Mouse (Mus musculus) heart, adult 9 months (tissue): ENCODE data around the gene Rab3il1.

Source experiments
- DNase-seq, 2 experiments: peaks; one replicate each; pipeline ENCODE4 v3.0.0; 2022; ENCODE audit warnings: low spot score in 2 of 2

Gene Rab3il1

DNA sequence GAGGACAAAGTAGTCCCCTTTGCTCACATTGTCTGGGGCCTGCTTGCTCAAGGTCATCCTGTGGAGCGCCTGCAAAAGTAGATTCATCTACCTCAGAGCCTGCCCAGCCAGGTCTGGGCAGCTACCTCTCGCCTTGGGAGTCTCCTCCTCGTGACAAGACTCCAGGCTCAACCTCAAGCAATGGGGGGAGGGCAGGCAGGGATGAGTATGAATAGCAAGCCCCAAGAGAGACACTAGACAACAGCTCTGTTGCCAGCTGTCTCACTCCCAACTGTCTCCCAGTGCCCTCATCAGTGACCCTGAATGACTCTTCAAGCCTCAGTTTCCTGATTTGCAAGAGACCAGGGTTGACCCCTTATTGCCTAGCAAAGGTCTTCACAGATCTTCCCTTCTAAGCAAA, 11.9 kb downstream of the Rab3il1 start:
- peak in 1 of 2 experiments; percentile 60 for DNase-seq

DNA sequence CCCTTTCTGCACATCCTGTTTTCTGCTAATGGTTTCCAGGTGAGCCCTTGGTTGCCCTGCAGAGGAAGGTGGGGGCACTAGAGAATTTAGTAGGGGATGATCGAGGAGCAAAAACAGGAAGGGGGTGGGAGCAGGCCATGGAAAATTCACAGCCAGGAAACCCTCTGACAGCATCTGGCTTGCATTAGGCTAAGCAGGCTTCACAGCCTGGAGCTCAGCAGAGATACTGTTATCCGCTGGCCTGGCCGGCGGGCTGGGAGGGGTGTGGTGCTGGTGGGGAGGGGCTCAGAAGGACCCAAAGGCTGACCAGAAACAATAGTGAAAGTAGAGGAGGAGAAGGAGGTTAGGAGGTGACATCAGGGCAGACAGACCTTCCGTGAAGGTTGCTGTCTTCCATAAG, 12.4 kb downstream of the Rab3il1 start:
- peak; percentile 82 for DNase-seq

DNA sequence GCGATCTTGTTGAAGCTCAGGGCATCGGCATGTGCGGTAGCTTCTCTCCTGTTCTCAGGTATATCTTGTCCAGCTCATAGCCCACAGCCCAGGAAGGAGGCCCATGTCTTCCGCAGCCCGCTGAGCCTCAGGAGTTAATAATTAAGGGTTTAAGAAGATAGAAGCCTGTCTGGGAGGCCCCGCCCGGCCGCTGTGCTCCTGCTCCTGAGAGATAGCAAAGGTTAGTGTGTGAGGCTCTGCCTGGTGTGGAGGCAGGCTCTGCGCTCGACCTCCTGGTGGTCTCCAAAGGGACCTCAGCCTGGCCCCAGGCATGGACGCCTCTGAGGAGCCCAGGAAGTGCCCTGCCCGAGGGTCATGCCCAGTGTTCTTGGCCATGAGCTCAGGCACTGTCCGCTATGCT, 13.4 kb downstream of the Rab3il1 start:
- DNase-seq: no peak

DNA sequence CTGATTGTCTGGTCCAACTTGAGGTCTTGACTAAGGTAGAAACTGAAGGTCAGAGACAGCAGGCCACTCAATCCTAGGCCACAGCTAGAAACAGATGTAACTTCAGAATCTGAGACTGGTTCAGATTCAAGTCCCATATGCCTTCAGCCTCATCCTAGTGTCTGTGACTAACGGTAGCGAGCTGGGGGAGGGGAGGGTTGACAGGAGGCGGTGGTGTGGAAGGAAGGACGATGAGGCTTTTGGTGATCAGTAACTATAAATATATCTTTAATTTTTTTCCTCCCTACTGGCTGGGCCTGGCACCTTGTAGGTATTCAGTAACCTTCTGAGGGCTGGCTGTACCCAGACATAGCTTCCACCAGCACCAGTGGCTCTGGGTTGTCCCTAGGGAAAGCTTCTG, 14.0 kb downstream of the Rab3il1 start:
- DNase-seq: no peak

DNA sequence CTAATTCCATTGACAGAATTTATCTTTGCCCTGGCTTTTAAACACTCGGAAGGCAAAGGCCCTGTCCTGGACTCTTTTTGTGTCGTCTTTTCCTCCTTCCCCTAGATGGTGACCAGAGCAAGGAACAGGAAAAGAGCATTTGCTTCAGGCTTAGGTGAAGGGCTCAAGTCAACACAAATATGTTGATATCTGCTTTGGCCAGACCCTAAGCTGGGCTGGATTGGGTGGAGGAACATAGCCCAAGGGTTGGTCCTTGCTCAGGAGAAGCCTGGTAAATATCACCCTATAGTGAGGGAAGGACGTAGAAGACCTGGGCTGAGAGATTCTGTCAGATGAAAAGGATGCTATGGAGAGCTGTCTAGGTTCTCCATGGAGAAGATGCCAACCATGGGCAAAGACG, 14.7 kb downstream of the Rab3il1 start:
- DNase-seq: no peak

DNA sequence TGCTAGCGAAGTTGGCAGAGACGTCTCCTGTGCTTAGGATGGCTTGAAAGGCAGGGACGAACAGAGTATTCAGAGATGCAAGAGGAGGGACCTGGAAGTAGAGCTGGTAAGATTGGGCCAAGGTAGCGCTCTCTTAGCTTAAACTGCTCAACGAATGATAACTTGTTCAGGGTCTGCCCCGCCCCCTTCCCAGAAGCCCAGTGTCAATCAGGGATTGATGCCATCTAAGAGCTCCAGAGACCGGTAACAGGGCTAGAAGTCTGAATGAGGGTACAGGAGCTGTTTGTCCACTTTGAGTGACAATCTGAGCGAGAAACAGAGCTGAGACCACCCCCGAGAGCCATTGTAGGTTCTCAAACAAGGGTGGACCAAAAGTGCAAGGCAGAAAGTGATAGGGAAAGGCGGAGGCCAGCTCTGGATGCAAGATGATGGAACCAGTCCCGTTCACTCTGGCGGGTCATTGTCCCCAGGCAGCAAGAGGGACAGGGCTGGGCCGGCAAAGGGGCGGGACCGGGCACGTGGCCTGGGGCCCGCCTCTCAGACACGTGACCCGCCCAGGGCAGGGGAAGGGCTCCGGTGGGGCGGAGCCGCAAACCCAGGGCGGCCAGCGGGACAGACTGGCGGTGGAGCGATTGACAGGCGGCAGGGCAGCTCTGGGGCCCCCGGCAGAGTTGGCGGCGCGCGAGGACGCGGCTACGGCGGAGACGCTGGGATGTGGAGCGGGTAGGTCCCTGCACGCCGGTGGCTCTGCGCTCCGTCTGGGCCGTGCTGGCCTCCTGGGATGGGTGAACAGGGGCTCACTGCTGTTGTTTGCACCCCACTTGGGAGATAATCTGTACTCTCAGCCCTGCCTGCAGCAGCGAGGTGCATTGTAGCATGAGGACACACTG, 16.4 kb downstream of the Rab3il1 start:
- DNase-seq: peak; percentile 95 to 96

DNA sequence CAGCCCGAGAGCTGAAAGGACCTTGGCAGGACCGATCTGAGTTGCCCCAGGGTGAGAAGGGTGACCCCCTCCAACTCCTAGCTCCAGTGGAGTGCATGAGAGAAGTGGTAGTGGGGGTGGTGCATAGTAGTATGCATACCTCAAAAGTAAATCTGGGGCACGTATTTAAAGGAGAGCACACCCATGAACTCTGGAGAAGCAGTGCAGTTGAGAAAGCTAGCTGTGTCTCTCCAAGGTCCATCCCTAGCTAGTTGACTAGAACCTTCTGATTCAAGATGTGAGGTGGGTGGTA, 17.0 kb downstream of the Rab3il1 start:
- no peak for DNase-seq

DNA sequence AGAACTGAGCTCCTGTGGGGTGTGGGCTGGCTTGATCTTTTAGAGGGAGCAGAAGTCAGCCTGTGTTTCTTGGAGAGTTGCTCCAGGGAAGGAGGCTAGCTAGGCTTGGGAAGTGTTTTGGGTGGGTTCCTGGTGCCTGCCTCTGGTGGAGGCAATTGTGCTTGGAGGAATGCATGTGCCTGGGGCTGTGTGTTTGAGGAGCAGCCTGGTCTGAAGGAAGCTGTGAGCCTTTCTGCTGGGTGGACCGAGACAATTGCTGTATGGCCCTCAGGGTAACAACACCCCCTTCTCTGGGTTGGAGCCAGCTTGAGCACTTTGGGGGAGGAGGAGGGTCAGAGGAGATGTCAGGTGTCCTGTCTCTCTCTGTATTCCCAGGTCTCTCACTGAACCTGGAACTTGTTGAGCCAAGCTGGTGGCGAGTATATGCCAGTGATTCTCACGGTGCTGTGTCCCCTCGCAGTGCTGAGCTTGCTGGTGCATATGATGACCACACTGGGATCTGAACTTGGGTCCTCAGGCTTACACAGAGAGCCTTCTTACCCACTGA, 17.8 kb downstream of the Rab3il1 start:
- DNase-seq: no peak

DNA sequence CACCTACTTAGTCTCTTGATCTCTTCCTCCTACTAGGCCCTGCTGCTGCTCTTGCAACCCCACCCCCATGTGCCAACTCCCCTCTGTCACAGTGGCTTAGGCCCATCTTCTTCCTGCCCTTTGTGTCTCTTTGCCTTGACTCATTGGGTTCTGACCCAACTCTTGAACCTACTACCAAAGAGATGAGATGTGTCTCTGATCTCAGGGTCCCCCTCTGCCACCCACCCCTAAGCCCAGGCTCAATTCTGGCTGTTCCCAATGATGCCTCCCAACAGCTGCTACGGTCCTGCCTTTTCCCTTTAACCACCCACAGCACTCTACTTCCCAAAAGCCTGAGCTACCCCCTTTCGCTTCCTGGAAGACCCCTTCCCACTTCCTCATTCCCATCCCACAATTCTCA, 20.5 kb downstream of the Rab3il1 start:
- DNase-seq: no peak

DNA sequence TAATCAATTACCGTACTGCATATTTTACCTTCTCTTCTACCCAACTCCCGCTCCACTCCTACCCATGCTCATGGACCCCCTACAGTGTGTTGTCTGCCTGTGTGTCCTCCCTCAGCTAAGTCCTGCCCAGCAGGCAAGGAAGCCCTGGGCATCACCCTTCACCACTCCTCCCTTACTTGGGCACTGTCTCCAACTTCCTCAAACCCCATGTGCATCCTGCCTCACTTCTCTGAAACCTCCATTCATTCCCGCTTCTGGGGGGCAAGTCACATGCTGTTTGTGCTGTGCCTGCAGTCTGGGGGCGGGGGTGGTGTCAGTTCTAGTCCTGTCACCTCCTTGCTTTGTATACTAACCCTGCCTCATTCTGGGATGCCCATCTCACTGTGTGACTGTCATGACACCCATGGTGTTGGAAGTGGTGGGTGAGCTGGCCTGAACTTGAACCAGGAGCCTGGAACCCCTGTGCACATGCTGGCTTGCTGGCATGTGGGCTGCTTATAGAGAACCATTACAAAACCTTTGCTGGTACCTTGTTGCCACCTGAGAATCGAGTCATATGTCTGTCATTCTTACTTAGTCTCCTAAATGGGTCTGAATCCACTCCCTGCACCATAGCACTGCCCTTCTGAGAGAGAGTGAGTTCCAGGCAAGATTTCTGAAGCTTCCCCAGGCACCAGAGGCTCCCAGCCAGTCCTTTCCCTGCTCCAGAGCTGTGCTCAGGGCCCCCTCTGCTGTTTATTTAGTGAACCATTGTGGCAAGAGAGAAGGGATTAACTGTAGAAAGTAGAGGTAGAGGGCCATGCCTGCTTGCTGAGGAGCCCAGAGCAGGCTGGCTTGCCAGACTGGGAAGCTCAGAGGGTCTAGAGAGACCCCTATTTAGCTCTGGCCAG, 21.2 kb downstream of the Rab3il1 start:
- peak; percentile 50 to 63 for DNase-seq

DNA sequence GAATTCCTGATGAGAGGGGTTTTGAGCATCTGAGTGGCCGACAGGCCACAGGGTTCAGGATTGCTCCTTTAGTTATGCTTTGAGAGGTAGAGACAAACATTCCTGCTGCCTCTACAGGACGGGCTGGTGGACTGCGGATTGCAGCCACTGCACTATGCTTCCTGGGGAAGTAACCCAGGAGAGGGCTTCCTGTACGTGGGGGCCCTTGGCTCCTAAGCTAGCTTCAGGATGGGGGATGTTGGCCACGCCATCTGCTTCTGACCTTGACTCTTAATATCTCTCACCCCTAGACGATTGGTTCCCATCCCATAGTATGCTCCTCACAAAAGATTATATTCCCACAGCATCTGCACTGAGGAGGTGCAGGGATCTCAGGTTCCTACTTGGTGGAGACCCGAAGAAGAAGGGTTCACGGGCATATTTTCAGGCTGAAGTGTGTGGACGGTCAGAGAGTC, 21.9 kb downstream of the Rab3il1 start:
- no peak for DNase-seq

DNA sequence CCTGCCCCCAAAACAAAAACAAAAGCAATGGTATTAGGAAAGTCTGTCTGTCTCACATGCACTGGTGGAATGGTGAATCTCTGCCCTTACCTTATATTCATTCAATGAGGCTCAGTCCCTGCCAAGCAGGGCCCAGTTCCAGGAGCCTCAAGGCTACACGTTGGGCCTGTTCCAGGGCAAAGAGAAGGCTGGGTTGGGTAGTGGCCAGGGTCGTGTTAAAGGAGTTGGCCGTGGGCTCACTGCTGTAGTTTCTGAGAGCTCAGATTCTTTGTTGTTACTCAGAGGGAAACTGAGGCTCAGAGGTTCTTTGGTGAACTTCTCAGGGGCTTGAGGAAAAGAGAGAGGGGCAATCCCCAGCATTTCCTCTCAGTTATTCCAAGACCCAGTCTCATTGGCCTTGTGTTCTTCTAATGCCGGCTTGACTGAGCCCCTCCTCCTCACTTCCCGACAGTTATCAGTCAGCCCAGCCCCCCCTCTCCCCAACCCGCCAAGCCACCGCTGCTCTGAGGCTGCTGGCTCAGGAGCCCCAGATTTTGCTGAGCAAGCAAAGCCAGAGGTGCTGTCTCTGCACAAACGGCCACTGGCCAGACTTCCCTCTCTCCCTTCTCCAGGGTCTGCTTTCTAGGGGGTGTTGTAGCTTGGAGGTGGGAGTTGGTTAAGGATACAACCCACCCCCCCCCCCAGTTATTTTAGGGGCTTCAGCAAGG, 23.9 kb downstream of the Rab3il1 start:
- peak; percentile 59 to 63 for DNase-seq

DNA sequence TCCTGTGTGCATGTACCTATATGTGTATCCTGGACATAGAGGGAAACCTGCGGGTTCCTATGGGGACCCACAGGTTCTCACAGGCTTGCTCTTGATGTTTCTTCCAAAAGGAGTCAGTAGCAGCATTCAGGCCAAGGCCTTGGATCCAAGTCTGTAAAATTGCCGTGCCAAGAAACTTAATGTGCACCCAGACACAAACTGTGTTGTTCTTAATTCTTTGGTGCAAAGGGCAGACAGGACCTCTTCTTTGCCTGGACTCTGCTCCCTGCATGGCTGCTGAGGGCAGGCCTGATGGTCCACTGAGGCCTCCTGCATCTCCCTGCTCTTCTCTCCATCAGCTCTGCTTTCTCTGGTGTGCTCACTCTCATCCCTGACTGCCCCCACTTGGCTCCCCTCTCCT, 28.3 kb downstream of the Rab3il1 start:
- no peak for DNase-seq

DNA sequence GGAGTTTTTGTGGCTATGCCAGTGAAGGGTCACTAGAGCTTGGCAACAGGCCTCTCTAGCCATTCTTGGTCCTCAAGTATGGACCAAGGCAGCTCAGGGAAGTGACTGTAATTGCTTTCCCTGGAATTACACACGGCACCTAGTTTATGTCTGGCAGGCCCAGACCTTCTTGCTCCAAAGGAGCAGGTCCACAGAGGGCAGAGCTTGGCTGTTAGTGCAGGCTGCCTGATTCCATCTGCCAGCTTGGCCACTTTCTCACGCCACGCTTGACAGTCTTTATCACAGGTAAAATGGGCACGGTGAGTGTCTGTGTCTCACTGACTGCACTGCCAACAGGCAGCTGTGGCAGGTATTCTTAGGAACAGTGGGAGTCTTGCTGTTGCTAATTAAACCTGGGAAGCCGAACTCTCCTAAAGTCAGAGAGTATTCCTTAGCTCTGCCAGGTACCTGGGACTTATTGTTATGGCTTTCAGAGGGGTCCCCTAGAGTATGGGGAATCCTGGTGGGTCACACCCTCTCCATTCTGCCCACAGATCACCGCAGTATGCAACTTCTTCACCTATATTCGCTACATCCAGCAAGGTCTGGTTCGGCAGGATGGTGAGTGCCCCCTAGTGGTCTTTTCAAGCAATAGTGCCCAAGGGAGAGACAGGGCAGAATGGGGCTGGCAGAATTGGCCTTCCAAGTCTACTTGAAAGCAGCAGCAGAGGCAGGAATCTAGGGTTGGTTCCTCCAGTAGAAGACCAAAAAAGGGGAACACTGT, 31.9 kb downstream of the Rab3il1 start:
- DNase-seq: peak in 1 of 2 experiments; percentile 59

DNA sequence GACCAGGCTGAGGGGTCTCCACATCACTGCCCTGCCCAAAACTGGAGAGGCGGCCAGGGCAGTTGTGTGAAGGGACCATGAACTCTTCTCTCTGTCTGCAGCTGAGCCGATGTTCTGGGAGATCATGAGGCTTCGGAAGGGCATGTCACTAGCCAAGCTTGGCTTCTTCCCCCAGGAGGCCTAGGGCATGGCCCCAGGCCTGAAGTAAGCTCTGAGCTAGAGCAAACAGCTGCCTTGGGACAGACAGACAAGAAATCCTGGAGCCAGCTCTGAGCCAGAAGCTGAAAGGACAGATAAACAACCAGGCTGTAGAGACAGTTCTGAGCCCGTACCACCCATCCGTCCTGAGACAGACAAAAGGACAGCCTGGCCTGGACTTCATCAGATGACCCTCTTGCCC, 32.9 kb downstream of the Rab3il1 start:
- peak in 1 of 2 experiments; percentile 23 for DNase-seq

DNA sequence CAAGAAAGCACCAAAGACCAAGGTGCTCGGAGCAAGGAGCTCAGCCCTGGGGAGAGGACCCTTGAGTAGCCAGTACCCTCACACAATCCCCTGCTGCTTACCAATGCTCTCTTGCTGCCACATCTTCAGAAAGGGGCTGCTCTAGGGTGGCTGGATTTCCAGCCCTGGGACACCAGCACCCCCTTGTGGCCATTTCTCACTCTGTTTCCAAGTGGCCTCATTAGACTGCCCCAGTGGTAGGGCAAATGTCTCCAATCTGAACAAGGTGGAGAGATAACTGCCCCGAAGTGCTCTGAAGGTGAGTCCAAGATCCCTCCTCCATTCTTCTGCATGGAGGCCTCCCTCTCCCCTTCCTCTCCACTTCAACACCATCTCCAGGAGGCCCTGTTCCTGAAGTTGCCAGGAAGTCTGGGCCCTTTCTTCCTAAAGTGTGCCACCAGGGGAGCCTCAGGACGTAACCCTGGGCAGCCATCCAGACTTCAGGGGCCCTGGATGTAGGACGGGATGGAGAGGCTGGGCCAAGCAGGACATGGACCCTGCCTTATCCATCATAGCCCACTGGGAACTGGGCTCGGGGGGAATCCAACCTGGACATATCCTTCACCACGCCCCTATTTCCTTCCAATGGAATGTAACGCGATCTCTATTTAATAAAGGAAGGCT, 33.4 kb downstream of the Rab3il1 start:
- DNase-seq: peak; percentile 68 to 75

DNA sequence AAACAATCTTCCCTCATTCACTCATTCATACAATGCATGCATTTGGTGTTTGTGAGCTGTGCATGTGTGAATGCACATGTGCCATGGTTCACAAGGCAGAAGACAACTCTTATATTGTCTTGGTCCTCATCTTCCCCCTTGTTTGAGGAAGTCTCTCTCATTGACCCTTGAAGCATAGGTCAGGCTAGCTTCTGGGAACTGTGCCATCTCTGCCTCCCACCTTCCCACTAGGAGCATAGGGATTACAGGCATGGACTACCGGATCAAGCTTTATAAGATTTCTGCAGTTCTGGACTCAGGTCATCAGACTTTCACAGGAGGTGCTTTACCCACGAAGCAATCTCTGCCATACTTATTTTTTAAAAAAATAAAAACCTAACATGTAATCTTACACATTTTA, 36.1 kb downstream of the Rab3il1 start:
- DNase-seq: no peak

DNA sequence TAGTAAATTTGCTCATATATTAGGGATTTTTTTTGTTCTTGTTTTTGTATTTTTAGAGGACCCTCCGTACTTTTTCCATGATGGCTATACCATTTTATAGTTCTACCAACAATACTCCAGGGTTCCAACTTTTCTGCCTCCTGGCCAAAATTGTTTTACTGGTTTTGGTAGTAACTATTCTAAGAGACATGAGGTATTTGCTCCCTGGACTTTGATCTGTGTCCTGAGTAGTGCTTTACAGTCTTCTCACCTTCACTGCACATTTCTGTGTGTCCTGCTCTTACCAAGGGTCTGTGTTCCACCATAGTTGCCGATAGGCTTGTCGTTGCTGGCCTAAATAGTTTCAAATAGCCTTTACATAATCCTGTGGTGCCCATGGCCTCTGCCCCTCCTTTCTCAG, 36.9 kb downstream of the Rab3il1 start:
- no peak for DNase-seq

DNA sequence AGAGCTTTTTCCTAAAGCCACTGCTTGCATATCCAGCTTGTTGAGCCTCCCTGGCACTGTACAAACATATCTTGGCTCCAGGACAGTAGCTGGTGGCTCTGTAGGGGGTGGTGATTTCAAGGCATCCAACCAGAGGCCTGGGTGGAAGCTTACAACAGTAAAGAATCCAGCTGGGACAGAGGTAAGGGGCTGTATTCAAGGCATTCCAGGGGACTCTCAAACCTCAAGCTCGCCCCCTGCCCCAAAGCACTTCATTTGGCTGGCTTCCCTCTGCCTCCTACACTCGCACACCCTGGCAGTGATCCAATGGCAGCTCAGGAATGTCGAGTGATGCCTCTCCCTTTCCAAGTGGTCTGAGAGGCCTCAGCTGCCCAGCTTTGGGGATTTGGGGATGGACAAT, 37.4 kb downstream of the Rab3il1 start:
- peak; percentile 53 to 59 for DNase-seq

DNA sequence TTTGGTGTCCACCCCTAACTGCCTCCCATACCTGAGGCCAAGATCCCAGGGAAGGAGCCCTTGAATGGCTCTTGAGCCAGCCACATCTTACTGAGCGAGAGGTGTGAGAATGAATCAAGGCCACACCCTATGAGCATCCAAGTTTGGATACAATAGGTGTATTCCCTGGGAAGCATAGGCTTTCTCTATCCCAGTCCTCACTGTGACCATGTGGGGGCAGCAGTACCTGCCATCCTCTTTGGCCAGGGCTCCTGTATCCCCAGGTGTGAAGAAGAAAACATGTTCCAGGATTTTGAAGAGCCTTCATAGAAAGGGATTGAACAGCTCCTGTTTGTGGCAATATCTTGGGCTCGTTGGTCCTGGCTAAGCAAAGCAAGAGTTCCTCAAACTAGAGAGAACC, 38.1 kb downstream of the Rab3il1 start:
- DNase-seq: no peak
